Mouse (Mus musculus) kidney, embryonic 14.5 days (tissue): ENCODE results near the gene Mgat5b. TPM values are rescaled to one million over a fixed set of nuclear protein-coding genes. Genes with fewer than 3 reads are reported as not detected.

Experiments used
- ATAC-seq: fragments of 200-750 bp; cut with Nextera tagmentation; 2 replicates; pipeline ENCODE4 v1.8.0; 2017; ENCODE audit warnings: moderate number of reproducible peaks, mild to moderate bottlenecking, moderate TSS enrichment, moderate library complexity; ENCODE audit not compliant: low FRiP score, low TSS enrichment
- H3K27ac ChIP-seq: fragments of 300-500 bp; sonication (generic); 2 replicates; pipeline ENCODE4 v1.5.1; 2014; ENCODE audit warnings: low read depth, mild to moderate bottlenecking, low read length, moderate library complexity, mixed read lengths
- H3K27me3 ChIP-seq: fragments of 300-500 bp; sonication (generic); 2 replicates; pipeline ENCODE4 v1.6.1; 2014; ENCODE audit warnings: mild to moderate bottlenecking, low read length; ENCODE audit not compliant: control insufficient read depth, insufficient read depth
- H3K36me3 ChIP-seq: fragments of 300-500 bp; sonication (generic); 2 replicates; pipeline ENCODE4 v1.6.1; 2014; ENCODE audit warnings: low read length, mixed read lengths; ENCODE audit not compliant: control insufficient read depth, insufficient read depth
- H3K4me1 ChIP-seq: fragments of 300-500 bp; sonication (generic); 2 replicates; pipeline ENCODE4 v1.6.1; 2014; ENCODE audit warnings: low read length, mixed read lengths; ENCODE audit not compliant: control insufficient read depth, insufficient read depth
- H3K4me2 ChIP-seq: fragments of 300-500 bp; sonication (generic); replicated peaks from 2 replicates; pipeline ENCODE4 v1.6.1; 2014; ENCODE audit warnings: low read depth, mild to moderate bottlenecking, low read length
- H3K4me3 ChIP-seq: fragments of 300-500 bp; sonication (generic); 2 replicates; pipeline ENCODE4 v1.5.1; 2014; ENCODE audit warnings: mild to moderate bottlenecking, low read length
- H3K9ac ChIP-seq: fragments of 300-500 bp; sonication (generic); 2 replicates; pipeline ENCODE4 v1.6.1; 2014; ENCODE audit warnings: low read depth, mild to moderate bottlenecking, low read length, moderate library complexity
- H3K9me3 ChIP-seq: fragments of 300-500 bp; sonication (generic); 2 replicates; pipeline ENCODE4 v1.6.1; 2016; ENCODE audit warnings: low read length; ENCODE audit not compliant: control insufficient read depth
- WGBS: fragments of 180-500 bp; shearing (Covaris S2); extraction: QIAGEN DNeasy Blood & Tissue Kit; methylation state at CpG from one replicate; pipeline ENCODE4 v1.1.7; 2014; 5-methylcytosine and 5-hydroxymethylcytosine counted together
- polyA plus RNA-seq: library from polyadenylated mRNA; unstranded; fragments of >200 nt; fragmentation: Nextera tagmentation; extraction: Ambion mirVana; gene quantifications from 2 replicates; pipeline ENCODE4 v1.2.1, GENCODE M21; 2014

Gene Mgat5b
- polyA plus RNA-seq, 1 experiment from 2014 or later: 0.23 TPM

DNA sequence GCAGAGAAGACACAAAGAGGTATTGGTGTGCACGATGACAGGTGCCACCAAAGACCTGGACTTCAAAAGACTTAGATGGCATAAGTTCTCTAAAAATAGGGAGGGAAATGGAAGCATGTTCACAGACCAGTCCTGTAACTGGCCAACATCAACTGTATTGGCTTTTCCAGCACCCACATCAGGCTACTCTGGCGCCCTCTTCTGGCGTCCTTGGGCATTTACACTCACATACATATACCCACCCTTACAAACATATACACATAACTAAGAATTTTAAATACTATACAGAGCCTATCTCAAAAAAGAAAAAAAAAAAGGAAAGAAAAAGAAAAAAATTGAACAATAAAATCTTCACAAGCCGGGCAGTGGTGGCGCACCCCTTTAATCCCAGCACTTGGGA is 80.3 kb downstream of the Mgat5b start:
- Histone ChIP-seq H3K27ac (no peak overlapping the region), H3K27me3 (peaks cover 7% of the 10 kb centered on the region; the same call in 1 of the 2 replicates), H3K4me1 (0 out of 2 replicates have a peak, but pooled peaks cover under 1% of the 10 kb centered on the region), H3K4me2 (no peak overlapping the region), H3K4me3 (no peak overlapping the region), H3K9ac (no peak overlapping the region), H3K36me3 (no peaks in the 10 kb centered on the region), H3K9me3 (no peaks in the 10 kb centered on the region)
- WGBS: 93% methylated on average over 5 of the region's 5 CpGs
- ATAC-seq: no peak

- H3K9me3 ChIP-seq: no peaks in the 10 kb centered on the region
- no peak overlapping the region for H3K4me2 ChIP-seq
- no peak overlapping the region for H3K4me3 ChIP-seq
- no peaks in the 10 kb centered on the region for H3K27me3 ChIP-seq
- WGBS: 11% methylated on average over 3 of the region's 3 CpGs
- no peak overlapping the region for H3K27ac ChIP-seq
- no peaks in the 10 kb centered on the region for H3K36me3 ChIP-seq
- peaks cover 6% of the 10 kb centered on the region; the same call in 1 of the 2 replicates for H3K4me1 ChIP-seq
- ATAC-seq: no peak
- H3K9ac ChIP-seq: no peak overlapping the region
Observed at GRCm38 (mm10) chr11:117000219-117000618, 81.6 kb downstream of the Mgat5b start.

DNA sequence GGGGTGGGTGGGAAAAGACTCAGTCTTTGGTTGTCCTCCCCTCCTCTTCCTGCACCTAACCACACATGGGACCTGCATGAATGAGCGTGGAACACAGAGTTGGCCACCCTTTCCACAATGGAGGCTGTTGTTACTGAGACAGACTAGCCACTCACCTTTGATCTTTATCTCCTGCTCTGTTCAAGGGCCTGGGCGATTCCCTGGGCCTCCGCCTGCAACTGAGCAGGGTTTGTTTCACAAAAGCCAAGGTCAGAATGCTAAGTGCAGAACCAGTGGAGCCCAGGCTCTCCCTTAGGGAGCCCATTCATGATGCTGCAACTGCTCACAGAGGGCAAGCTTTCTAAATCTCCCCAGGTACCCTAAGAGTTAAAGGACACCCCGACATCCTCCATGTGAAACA is 83.1 kb downstream of the Mgat5b start:
- Histone ChIP-seq H3K36me3 (no peaks in the 10 kb centered on the region), H3K9ac (no peak overlapping the region), H3K9me3 (no peaks in the 10 kb centered on the region), H3K4me1 (peaks cover 6% of the 10 kb centered on the region; the same call in 1 of the 2 replicates), H3K27ac (no peak overlapping the region), H3K4me3 (no peak overlapping the region), H3K4me2 (no peak overlapping the region), H3K27me3 (no peaks in the 10 kb centered on the region)
- ATAC-seq: no peak
- 49% methylated on average over 4 of the region's 4 CpGs for WGBS

- WGBS: 53% methylated on average over 9 of the region's 9 CpGs
- Histone ChIP-seq H3K27me3 (no peaks in the 10 kb centered on the region; the same call in 1 of the 2 replicates), H3K9ac (no peak overlapping the region)
Observed at GRCm38 (mm10) chr11:117003503-117003902, 84.8 kb downstream of the Mgat5b start.

DNA sequence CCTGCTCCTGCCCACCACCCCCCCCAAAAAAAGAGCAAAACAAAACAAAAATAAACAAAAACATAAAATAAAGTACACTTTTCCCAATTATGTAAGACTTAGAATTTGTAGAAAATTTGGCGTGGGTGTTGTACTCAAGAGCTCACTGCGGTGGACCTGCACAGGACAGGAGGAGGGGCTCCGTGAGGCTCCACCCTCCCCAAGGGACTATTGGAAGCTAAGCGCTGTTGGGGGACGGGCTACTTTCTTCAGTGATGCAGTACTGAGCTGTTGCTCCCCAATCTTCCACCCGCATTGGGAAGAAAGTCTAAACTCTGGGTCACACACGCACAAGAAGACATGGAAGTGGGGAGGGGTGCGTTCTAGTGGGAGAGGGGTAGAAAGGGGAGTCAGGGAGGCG is 85.6 kb downstream of the Mgat5b start:
- H3K27ac ChIP-seq: no peak overlapping the region
- H3K27me3 ChIP-seq: no peaks in the 10 kb centered on the region; the same call in 1 of the 2 replicates
- no peak overlapping the region for H3K4me3 ChIP-seq
- peaks cover 6% of the 10 kb centered on the region; the same call in 1 of the 2 replicates for H3K4me1 ChIP-seq
- 13% methylated on average over 9 of the region's 9 CpGs for WGBS
- no peak overlapping the region for H3K4me2 ChIP-seq
- H3K9ac ChIP-seq: no peak overlapping the region
- ATAC-seq: 0 out of 2 replicates have a peak, but pooled peaks have one; percentile 39
- no peaks in the 10 kb centered on the region for H3K9me3 ChIP-seq
- no peaks in the 10 kb centered on the region for H3K36me3 ChIP-seq

More at GRCm38 (mm10) chr11:117003503-117003902, 84.8 kb downstream of the Mgat5b start:
- Histone ChIP-seq H3K27ac (no peak overlapping the region), H3K4me3 (no peak overlapping the region), H3K9me3 (no peaks in the 10 kb centered on the region), H3K4me1 (peaks cover 6% of the 10 kb centered on the region; the same call in 1 of the 2 replicates), H3K36me3 (no peaks in the 10 kb centered on the region), H3K4me2 (0 out of 2 replicates have a peak overlapping the region, but pooled peaks have one; percentile 5)
- no peak for ATAC-seq

- Histone ChIP-seq H3K9me3 (no peaks in the 10 kb centered on the region), H3K9ac (no peak overlapping the region), H3K27me3 (no peaks in the 10 kb centered on the region), H3K4me3 (no peak overlapping the region), H3K4me1 (peaks cover 7% of the 10 kb centered on the region; the same call in 1 of the 2 replicates), H3K27ac (no peak overlapping the region), H3K4me2 (no peak overlapping the region), H3K36me3 (no peaks in the 10 kb centered on the region)
- WGBS: 48% methylated on average over 4 of the region's 4 CpGs
- ATAC-seq: no peak
Observed at GRCm38 (mm10) chr11:117017462-117017861, 98.8 kb downstream of the Mgat5b start.

GRCm38 (mm10) chr11:117018410-117018809 is 99.7 kb downstream of the Mgat5b start:
- Histone ChIP-seq H3K27me3 (no peaks in the 10 kb centered on the region), H3K27ac (no peak overlapping the region), H3K36me3 (no peaks in the 10 kb centered on the region), H3K4me1 (peaks cover 7% of the 10 kb centered on the region; the same call in 1 of the 2 replicates), H3K9ac (no peak overlapping the region), H3K4me2 (peak overlapping the region; percentile 15), H3K4me3 (no peak overlapping the region), H3K9me3 (peaks cover 3% of the 10 kb centered on the region; the same call in 1 of the 2 replicates)
- peak; percentile 66 for ATAC-seq
- WGBS: 9% methylated on average over 8 of the region's 8 CpGs

- Histone ChIP-seq H3K9me3 (peaks cover 6% of the 10 kb centered on the region; the same call in 1 of the 2 replicates), H3K4me2 (no peak overlapping the region), H3K4me3 (no peak overlapping the region), H3K4me1 (peaks cover 7% of the 10 kb centered on the region; the same call in 1 of the 2 replicates), H3K36me3 (no peaks in the 10 kb centered on the region), H3K9ac (no peak overlapping the region), H3K27me3 (no peaks in the 10 kb centered on the region), H3K27ac (no peak overlapping the region)
- 55% methylated on average over 2 of the region's 2 CpGs for WGBS
- no peak for ATAC-seq
Observed at GRCm38 (mm10) chr11:117021026-117021425, 102.4 kb downstream of the Mgat5b start.

DNA sequence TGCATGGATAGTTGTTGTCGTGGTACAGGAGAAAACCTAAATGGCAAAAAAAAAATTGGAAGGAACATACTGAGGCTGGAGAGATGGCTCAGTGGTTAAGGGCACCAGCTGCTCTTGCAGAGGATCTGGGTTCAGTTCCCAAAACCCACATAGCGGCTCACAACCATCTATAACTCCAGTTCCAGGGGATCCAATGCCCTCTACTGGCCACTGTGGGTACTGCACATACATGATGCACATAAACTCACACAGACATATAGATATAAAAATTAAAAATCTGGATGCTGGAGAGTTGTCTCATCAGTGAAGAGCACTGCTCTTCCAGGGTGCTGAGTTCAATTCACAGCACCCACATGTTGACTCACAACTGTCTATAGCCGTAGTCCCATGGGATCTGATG is 104.9 kb downstream of the Mgat5b start:
- no peak overlapping the region for H3K9ac ChIP-seq
- H3K4me1 ChIP-seq: no peaks in the 10 kb centered on the region
- H3K36me3 ChIP-seq: no peaks in the 10 kb centered on the region
- H3K27ac ChIP-seq: no peak overlapping the region
- no peak overlapping the region for H3K4me2 ChIP-seq
- H3K9me3 ChIP-seq: peaks cover 6% of the 10 kb centered on the region; the same call in 1 of the 2 replicates
- H3K4me3 ChIP-seq: no peak overlapping the region
- H3K27me3 ChIP-seq: no peaks in the 10 kb centered on the region
- WGBS: 91% methylated on average over 3 of the region's 3 CpGs
- ATAC-seq: no peak
